Mouse (Mus musculus): ENCODE results near the gene Iqgap1. TPM values are rescaled to one million over a fixed set of nuclear protein-coding genes. Genes with fewer than 3 reads are reported as not detected.

The Iqgap1 gene
- total and polyA plus RNA-seq, 3 experiments: 20.6 to 87.9 (median 58.8) TPM

GRCm38 (mm10) chr7:80778958-80779669 lies 46.7 kb downstream of the Iqgap1 start (continued):
- no peak for TF ChIP-seq ZC3H11A (IDR thresholded peaks at IDR 0.05; ENCODE audit: low read depth, low read length)
- TF ChIP-seq CHD2 (IDR thresholded peaks at IDR 0.05; ENCODE audit: low read length): no peak
- no peak; the same call in 1 of the 2 replicates for TF ChIP-seq MAZ (IDR thresholded peaks at IDR 0.05; ENCODE audit: low read depth, low read length)
- TF ChIP-seq POLR2A (IDR thresholded peaks at IDR 0.05; ENCODE audit: control insufficient read depth in 1 of 2, insufficient read depth in 1 of 2, low read depth in 1 of 2, low read length in 2 of 2, poor library complexity in 1 of 2): no peak
- peak; percentile 84 for TF ChIP-seq MYC (IDR thresholded peaks at IDR 0.05; ENCODE audit: low read depth, low read length)
- TF ChIP-seq TBP (IDR thresholded peaks at IDR 0.05; ENCODE audit: low read depth, low read length): no peak
- TF ChIP-seq GABPA (IDR thresholded peaks at IDR 0.05; ENCODE audit: low read depth, low read length): no peak
- peak; percentile 39 to 40; a peak in 2 of 4 replicates for TF ChIP-seq EP300 (IDR thresholded peaks at IDR 0.05; ENCODE audit: low read depth in 1 of 2, low read length in 2 of 2)
- peak; percentile 36; the same call in 1 of the 2 replicates for TF ChIP-seq BHLHE40 (IDR thresholded peaks at IDR 0.05; ENCODE audit: borderline replicate concordance, low read depth, low read length)
- TF ChIP-seq TAL1 (IDR thresholded peaks at IDR 0.05; ENCODE audit: low read length): peak; percentile 36; the same call in 1 of the 2 replicates
- peak; percentile 68 for TF ChIP-seq MXI1 (IDR thresholded peaks at IDR 0.05; ENCODE audit: low read depth, low read length)
- TF ChIP-seq ZKSCAN1 (IDR thresholded peaks at IDR 0.05; ENCODE audit: low read depth, low read length): no peak
- TF ChIP-seq KAT2A (conservative IDR thresholded peaks at IDR 0.05; ENCODE audit: low read depth, low read length): no peak
- TF ChIP-seq MAX (IDR thresholded peaks at IDR 0.05; ENCODE audit: low read length): peak; percentile 73
- no peak for TF ChIP-seq MEF2A (IDR thresholded peaks at IDR 0.05; ENCODE audit: extremely low read depth, insufficient replicate concordance, low read depth, low read length, poor library complexity, severe bottlenecking)
- TF ChIP-seq HCFC1 (IDR thresholded peaks at IDR 0.05; ENCODE audit: low read depth, low read length): no peak
- TF ChIP-seq UBTF (IDR thresholded peaks at IDR 0.05; ENCODE audit: borderline replicate concordance, insufficient read depth, low read depth, low read length): no peak
- TF ChIP-seq NRF1 (IDR thresholded peaks at IDR 0.05; ENCODE audit: insufficient read depth, low read depth, low read length, poor library complexity, severe bottlenecking): no peak
- peak; percentile 72; the same call in 1 of the 2 replicates for TF ChIP-seq ELF1 (IDR thresholded peaks at IDR 0.05; ENCODE audit: low read depth, low read length)

- H3K4me1 ChIP-seq (ENCODE audit: control insufficient read depth in 1 of 2, insufficient read depth in 2 of 2, low read length in 2 of 2): peaks cover 5 to 35% of the 10 kb centered on the region in 2 experiments
- H3K27me3 ChIP-seq (ENCODE audit: control insufficient read depth in 1 of 2, insufficient read depth in 2 of 2, low read length in 2 of 2): no peaks in the 10 kb centered on the region
- peaks cover 11% of the 10 kb centered on the region for H3K79me2 ChIP-seq (ENCODE audit: control insufficient read depth, insufficient read depth, low read length, poor library complexity)
- peaks cover 0 to 25% of the 10 kb centered on the region in 2 experiments; a peak in 2 of 4 replicates for H3K36me3 ChIP-seq (ENCODE audit: control insufficient read depth in 1 of 2, insufficient read depth in 2 of 2, low read length in 2 of 2)
- peak; percentile 18 for DNase-seq (ENCODE audit: low read depth, low spot score)
- no peak overlapping the region; the same call in 1 of the 2 replicates for H3K9ac ChIP-seq (ENCODE audit: control insufficient read depth, low read depth, low read length, poor library complexity, severe bottlenecking)
- no peak for TF ChIP-seq USF2 (IDR thresholded peaks at IDR 0.05; ENCODE audit: borderline replicate concordance in 1 of 2, insufficient read depth in 1 of 2, low read depth in 1 of 2, low read length in 2 of 2)
- peak overlapping the region; percentile 93 for H3K27ac ChIP-seq (ENCODE audit: control insufficient read depth, low read depth, low read length)
- no peaks in the 10 kb centered on the region for H3K9me3 ChIP-seq (replicated peaks; ENCODE audit: insufficient read depth, low read length)
- H3K4me3 ChIP-seq (ENCODE audit: control insufficient read depth in 1 of 2, insufficient read depth in 1 of 2, low read depth in 2 of 2, low read length in 2 of 2): no peak overlapping the region
These were observed 47.4 kb downstream of the Iqgap1 start for GRCm38 (mm10) chr7:80778376-80778775.

Data from MEL (cell line).